Mouse (Mus musculus) embryo, embryonic 9.5 days (tissue): ENCODE measurements around the gene Eif1b.

Source experiments
- DNase-seq: peaks from one replicate; pipeline ENCODE4 v3.0.0-alpha.2; 2017; ENCODE audit errors: extremely low spot score

Eif1b gene

GRCm38 (mm10) chr9:120492010-120492399, at the start of gene Eif1b:
Gene Eif1b, plus strand, starts transcription at chr9:120492232.
- no peak for DNase-seq

GRCm38 (mm10) chr9:120444642-120445041, 47.4 kb upstream of the Eif1b start:
- DNase-seq, result no peak

DNA sequence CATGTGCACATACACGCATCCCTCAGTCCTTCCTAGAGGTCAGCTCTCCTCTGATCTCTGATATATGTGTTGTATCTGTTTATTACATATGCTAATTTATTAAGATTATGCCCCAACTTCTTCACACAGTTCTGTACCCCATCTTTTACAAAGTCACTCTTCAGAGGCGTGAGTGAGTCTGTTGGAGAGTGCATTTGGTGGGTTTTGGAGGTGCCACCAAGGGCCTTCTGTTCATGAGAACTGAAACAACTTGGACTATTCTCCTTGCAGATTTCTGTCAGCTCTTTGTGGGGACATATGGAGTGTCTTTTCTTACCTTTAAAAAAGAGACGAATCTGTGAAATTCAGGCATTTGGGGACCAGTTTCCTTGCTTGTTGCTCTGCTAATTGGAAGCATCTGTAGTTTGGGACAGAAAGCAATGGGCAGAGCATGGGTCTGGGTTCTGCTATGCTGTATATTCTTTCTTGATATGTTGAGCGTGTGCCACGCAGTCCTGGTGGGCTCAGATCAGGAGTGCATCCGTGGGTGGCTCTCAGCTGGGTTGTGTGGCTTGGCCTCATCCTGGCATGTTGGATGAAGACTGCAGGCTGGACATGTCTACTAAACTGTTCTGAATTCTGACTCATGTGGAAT, 42.2 kb upstream of the Eif1b start:
- DNase-seq, result no peak

- peak; percentile 39 for DNase-seq
Measured at GRCm38 (mm10) chr9:120455768-120456655, 36.0 kb upstream of the Eif1b start.

DNA sequence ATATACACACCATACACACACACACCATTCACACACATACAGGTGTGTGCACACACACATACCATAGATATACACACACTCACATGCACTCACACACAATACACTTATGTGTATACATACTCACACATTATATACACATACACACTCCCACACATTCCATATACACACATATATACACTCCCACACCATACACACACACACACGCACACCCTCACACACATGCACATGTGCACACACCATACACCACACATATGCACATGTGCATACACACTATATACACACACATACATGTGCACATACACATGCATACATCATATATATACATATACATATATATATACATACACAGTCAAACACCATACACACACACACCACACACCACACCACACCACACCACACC, 21.6 kb upstream of the Eif1b start:
- DNase-seq, result no peak

DNA sequence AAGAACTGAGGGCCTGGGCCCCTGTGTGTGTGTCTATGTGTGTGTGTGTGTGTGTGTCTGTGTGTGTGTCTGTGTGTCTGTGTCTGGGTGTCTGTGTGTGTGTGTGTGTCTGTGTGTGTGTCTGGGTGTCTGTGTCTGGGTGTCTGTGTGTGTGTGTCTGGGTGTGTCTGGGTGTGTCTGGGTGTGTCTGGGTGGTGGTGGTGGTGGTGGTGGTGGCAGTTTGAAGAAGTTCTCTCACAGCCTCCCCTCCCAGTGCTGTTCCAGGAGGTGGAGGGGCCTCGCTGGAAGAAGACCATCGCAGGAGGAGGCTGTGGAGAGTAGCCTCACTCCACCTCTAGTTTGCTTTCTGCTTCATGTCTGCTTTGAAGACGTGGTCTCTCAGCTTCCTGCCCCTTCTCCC, 10.4 kb upstream of the Eif1b start:
- DNase-seq, result no peak

- no peak for DNase-seq
Measured at GRCm38 (mm10) chr9:120482382-120482781, 9.7 kb upstream of the Eif1b start.

DNA sequence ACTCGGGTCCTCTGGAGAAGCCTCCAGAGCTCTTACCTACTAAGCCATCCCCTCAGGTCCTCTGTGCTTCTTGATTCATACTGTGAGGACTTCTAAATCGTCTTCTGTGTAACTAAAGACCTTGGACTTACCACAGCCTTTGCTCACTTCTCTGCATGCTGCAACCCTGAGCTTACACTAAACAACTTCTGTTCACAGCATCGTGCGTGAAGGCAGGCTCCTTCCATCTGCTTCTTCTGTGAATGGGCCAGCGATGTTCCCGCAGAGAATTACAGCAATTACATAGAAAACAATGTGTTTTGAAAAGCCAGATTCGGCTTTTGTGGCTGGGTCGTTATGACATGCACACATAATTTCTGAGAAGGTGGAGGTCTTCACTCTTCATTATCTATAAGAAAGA, 8.9 kb upstream of the Eif1b start:
- DNase-seq, result no peak

DNA sequence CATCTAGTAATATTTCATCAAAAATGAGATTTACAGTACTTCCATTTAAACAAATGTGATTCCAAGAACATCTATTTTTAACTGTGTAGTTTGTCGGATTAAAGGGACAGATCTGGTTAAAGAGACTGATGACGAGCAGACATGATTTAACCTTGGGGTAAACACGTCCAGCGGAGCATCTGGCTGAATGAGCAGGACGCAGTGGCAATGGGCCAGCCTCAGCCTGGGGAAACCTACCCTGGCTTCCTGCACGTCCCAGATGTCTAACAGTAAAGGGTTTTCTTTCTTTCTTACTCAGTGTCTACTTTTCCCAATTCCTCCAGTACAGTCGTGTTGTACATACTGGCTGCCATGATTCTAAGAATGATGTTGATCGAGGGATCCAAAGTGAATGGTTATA, 5.0 kb upstream of the Eif1b start:
- no peak for DNase-seq

GRCm38 (mm10) chr9:120491509-120491908, 523 bp upstream of the Eif1b start:
- no peak for DNase-seq

GRCm38 (mm10) chr9:120492400-120493351, 644 bp downstream of the Eif1b start:
- peak; percentile 79 for DNase-seq

DNA sequence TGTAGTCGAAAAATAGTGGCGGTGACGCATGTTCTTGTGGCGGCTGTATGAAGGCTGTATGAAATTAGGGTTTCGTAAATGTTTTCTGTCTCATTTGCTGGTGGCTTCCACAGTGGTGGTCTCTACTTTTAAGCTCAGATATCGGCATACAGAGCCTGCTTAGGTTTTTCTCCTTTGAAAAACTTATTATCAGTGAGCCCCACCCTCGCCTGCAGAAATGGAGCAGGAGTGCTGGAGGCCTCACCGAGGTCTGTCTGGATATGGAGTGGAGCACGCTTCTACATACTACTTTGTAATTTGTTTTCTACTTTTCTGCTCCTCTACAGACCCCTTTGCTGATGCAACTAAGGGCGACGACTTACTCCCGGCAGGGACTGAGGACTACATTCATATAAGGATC, 1.7 kb downstream of the Eif1b start:
- no peak for DNase-seq

- peak; percentile 73 for DNase-seq
Measured at GRCm38 (mm10) chr9:120496691-120497090, 4.7 kb downstream of the Eif1b start.

GRCm38 (mm10) chr9:120497983-120498382, 6.0 kb downstream of the Eif1b start:
- no peak for DNase-seq

GRCm38 (mm10) chr9:120501191-120501902, 9.3 kb downstream of the Eif1b start:
- DNase-seq, result no peak

DNA sequence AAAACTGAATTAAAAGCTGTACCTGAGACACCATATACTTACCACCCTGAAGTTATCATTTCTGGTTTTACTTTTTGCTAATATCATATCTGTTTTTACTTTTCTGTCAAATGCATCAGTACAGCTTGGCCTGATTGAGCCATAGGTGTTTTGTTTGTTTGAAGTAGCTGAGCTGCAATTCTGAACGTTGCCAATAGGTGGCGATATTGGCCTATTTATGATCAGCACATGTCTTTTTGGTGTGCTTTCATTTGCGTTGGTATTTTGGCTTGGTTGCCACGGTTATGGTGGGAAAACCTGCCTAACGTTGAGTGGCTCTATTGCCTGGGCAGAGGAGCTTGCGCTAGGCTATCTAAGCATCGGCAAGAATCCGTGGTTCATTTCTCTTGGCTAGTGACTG, 10.0 kb downstream of the Eif1b start:
- peak; percentile 85 for DNase-seq

DNA sequence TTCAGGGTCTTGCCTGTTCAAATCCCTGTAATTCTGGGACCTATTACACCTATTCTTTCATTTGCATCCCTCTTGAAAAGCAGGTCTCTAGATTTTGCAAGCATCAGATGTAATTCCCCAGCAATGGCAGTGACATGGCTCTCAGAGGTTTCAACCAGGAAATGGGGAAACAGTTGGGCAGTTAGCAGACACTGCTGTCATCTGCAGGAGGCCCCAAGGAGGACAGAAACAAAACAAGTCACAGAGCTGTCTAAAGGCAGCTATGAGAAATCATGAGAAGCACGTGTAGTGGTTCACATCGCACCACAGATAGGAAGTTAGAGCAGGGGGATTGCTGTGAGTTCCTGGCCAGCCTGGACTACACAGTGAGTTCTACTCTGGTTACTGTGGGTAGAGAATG, 12.4 kb downstream of the Eif1b start:
- no peak for DNase-seq

- DNase-seq, result no peak
Measured at GRCm38 (mm10) chr9:120511781-120512180, 19.7 kb downstream of the Eif1b start.

- no peak for DNase-seq
Measured at GRCm38 (mm10) chr9:120516720-120517119, 24.7 kb downstream of the Eif1b start.

DNA sequence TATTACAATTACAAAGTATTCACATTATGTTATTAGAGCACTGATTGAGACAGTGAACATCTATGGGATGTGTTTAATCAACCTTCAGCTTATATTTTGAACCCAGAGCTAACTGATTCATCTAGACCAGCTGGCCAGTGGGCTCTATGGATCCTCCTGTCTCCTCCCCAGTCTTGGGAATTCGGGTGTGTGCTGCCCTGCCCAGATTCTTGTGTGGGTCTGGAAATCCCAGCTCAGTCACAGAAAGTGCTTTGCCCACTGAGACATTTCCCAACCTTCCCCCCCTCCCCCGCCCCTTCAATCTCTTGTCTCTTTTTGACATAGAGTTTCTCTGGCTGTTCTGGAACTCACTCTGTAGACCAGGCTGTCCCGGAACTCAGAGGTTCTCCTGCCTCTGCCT, 26.9 kb downstream of the Eif1b start:
- DNase-seq, result no peak

- no peak for DNase-seq
Measured at GRCm38 (mm10) chr9:120519469-120520125, 27.6 kb downstream of the Eif1b start.
